Mouse (Mus musculus): ENCODE data around the gene Rai1.

DNA sequence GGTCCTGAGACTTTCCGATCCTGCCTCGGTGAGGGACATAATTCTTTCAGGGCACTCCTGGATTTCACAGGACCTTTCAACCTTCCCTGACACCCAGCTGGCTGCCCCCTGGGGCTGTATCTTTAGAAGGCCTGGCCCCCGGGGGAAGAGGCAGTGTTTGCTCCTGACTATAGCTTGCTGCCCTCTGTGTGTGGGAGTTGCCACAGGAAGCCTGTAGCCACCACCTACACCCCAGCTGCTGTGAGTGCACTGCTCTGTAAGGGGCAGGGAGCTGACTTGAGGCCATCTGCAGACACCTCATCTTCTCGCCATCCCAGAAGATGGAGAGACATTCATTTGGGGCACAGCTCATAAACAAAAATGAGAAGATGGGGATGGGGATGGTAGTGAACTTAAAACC, 127.1 kb downstream of the Rai1 start:
- TF ChIP-seq USF1 (IDR thresholded peaks at IDR 0.05; ENCODE audit: low read depth, low read length) (no peak), E2F4 (IDR thresholded peaks at IDR 0.05; ENCODE audit: insufficient replicate concordance, low read depth, low read length) (no peak), ELF1 (IDR thresholded peaks at IDR 0.05; ENCODE audit: low read depth, low read length) (no peak)

Data from CH12.LX (cell line).